In the genomic region with DNA sequence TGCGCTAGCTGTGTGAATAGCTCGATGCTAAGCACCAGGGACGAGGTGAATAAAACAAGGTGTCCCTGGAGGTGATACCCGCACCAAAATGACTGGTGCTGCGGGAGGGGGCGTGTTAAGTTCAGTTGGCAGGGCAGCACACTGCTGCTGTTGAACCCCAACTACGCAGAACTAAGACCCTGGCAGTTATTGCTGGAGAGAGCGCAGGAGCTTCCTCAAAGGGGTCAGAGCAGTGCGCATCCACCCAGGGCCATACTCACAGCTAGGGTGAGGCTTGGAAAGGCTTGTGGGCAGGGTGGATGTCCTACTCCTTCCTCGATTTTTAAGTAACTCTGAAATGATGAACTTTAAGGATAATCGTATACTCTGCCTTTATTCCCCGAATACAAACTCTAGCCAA, we compare ENCODE assay signal across 8 mouse cellular contexts. TPM values are rescaled to one million over a fixed set of nuclear protein-coding genes. Genes with fewer than 3 reads are reported as not detected.
DNase-seq lines count a peak whose midpoint lies in the region; ATAC-seq and TF ChIP-seq lines count a peak whose summit lies in the region.

No protein-coding gene starts in this region.

- H3K27ac ChIP-seq in kidney, adult 2 months (ENCODE audit: insufficient read depth, low read depth, low read length) = no peak overlapping the region
- no peak overlapping the region for H3K27ac ChIP-seq in hindbrain, embryonic 12.5 days
- H3K27ac ChIP-seq in midbrain, embryonic 12.5 days (replicated peaks) = no peak overlapping the region

- H3K27me3 ChIP-seq in kidney, adult 2 months (replicated peaks; ENCODE audit: control insufficient read depth, insufficient read depth, low read length) = no peaks in the 10 kb centered on the region
- no peaks in the 10 kb centered on the region for H3K27me3 ChIP-seq in Patski
- peaks cover 24% of the 10 kb centered on the region for H3K27me3 ChIP-seq in hindbrain, embryonic 12.5 days
- H3K27me3 ChIP-seq in midbrain, embryonic 12.5 days = peaks cover 41% of the 10 kb centered on the region

- no peak for TF ChIP-seq POLR2A in kidney, adult 2 months (IDR thresholded peaks at IDR 0.05; ENCODE audit: low read depth, low read length)

- WGBS in kidney, adult 2 months = 20% methylated on average over 12 of the region's 12 CpGs
- 22% methylated on average over 12 of the region's 12 CpGs for WGBS in hindbrain, embryonic 12.5 days
- WGBS in midbrain, embryonic 12.5 days = 23% methylated on average over 12 of the region's 12 CpGs

- no peak for TF ChIP-seq CTCF in kidney, adult 2 months (conservative IDR thresholded peaks at IDR 0.05; ENCODE audit: insufficient read depth, insufficient read length, low read depth, low read length)
- TF ChIP-seq CTCF in Patski (IDR thresholded peaks at IDR 0.05) = no peak

- ATAC-seq in Patski = peak; percentile 15
- ATAC-seq in hindbrain, embryonic 12.5 days (ENCODE audit: low FRiP score) = peak; percentile 24; the same call in 1 of the 2 replicates
- peak; percentile 36 for ATAC-seq in midbrain, embryonic 12.5 days (ENCODE audit: low FRiP score, low read depth)

- peak overlapping the region; percentile 66 for H3K4me2 ChIP-seq in hindbrain, embryonic 12.5 days (replicated peaks)
- H3K4me2 ChIP-seq in midbrain, embryonic 12.5 days (replicated peaks) = peak overlapping the region; percentile 66

- H3K36me3 ChIP-seq in kidney, adult 2 months (ENCODE audit: control insufficient read depth, insufficient read depth, low read length) = no peaks in the 10 kb centered on the region
- peaks cover 12% of the 10 kb centered on the region; the same call in 1 of the 2 replicates for H3K36me3 ChIP-seq in hindbrain, embryonic 12.5 days
- 0 out of 2 replicates have a peak, but pooled peaks cover 9% of the 10 kb centered on the region for H3K36me3 ChIP-seq in midbrain, embryonic 12.5 days

- peak overlapping the region; percentile 75 for H3K4me3 ChIP-seq in kidney, adult 2 months (ENCODE audit: insufficient read depth, low read depth, low read length)
- H3K4me3 ChIP-seq in hindbrain, embryonic 12.5 days = peak overlapping the region; percentile 61
- peak overlapping the region; percentile 56 for H3K4me3 ChIP-seq in midbrain, embryonic 12.5 days

- no peaks in the 10 kb centered on the region for H3K4me1 ChIP-seq in kidney, adult 2 months (ENCODE audit: control insufficient read depth, insufficient read depth, low read length)
- H3K4me1 ChIP-seq in hindbrain, embryonic 12.5 days = peaks cover 15% of the 10 kb centered on the region
- H3K4me1 ChIP-seq in midbrain, embryonic 12.5 days = 0 out of 2 replicates have a peak, but pooled peaks cover 4% of the 10 kb centered on the region

- no peak for DNase-seq in kidney, adult 2 months
- no peak for DNase-seq in kidney, postnatal 10 days
- DNase-seq in Patski (ENCODE audit: low read depth, low spot score) = no peak
- no peak for DNase-seq in yolk sac, embryonic 10.5 days (ENCODE audit: low spot score)
- DNase-seq in cerebellum, adult 9-11 months = no peak
- no peak for DNase-seq in left cerebral cortex, postnatal 4 days

- CTCF ChIA-PET in Patski (lab: Charles Lee) = no interaction called here

- in situ Hi-C loops in Patski (cut with MboI; ENCODE audit: low pct_unique_long_range_greater_than_20kb) = loop anchor here (25.0 kb wide), 1 partner anchor 699 kb away; no protein-coding TSS in a partner anchor

- POLR2A ChIA-PET in Patski (lab: Charles Lee) = interaction anchor here (1.4 to 1.9 kb wide), 2 partner anchors 185 to 187 kb away, joined by 3 to 6 read pairs; a partner anchor contains a TSS

- peak overlapping the region; percentile 70 for H3K9ac ChIP-seq in hindbrain, embryonic 12.5 days
- peak overlapping the region; percentile 59 for H3K9ac ChIP-seq in midbrain, embryonic 12.5 days (replicated peaks)

- intact Hi-C loops in left cerebral cortex, postnatal 4 days (cut with DNase I) = no loop called here

- no peaks in the 10 kb centered on the region for H3K9me3 ChIP-seq in hindbrain, embryonic 12.5 days (replicated peaks)
- no peaks in the 10 kb centered on the region for H3K9me3 ChIP-seq in midbrain, embryonic 12.5 days

RNA-seq across cellular contexts. Expression of a gene that starts 0.5 kb away (rescaled TPM):
- 25.3 and 27.7 TPM in 2 replicates for polyA plus RNA-seq in kidney, adult 2 months (2012; rRNA removed)
- polyA plus RNA-seq in Patski (2021) = 34.4 TPM
- 13.2 and 14.6 TPM in 2 replicates for polyA plus RNA-seq in hindbrain, embryonic 12.5 days (2016; fragmentation: Nextera tagmentation; extraction: Ambion mirVana)
- polyA plus RNA-seq in midbrain, embryonic 12.5 days (2016; fragmentation: Nextera tagmentation; extraction: Ambion mirVana) = 11.3 and 11.4 TPM in 2 replicates
- 10 to 100 TPM; 10.3 to 11.0 TPM for total RNA-seq in left cerebral cortex, postnatal 4 days (2021)

RNA-seq across cellular contexts. Expression of a gene that starts 12.0 kb away (rescaled TPM):
- 1.1 and 1.5 TPM in 2 replicates for polyA plus RNA-seq in kidney, adult 2 months (2012; rRNA removed)
- not detected for polyA plus RNA-seq in Patski (2021)
- polyA plus RNA-seq in hindbrain, embryonic 12.5 days (2016; fragmentation: Nextera tagmentation; extraction: Ambion mirVana) = 1.9 and 2.3 TPM in 2 replicates
- 0.74 and 1.2 TPM in 2 replicates for polyA plus RNA-seq in midbrain, embryonic 12.5 days (2016; fragmentation: Nextera tagmentation; extraction: Ambion mirVana)
- total RNA-seq in left cerebral cortex, postnatal 4 days (2021) = not detected
